Mouse (Mus musculus) Patski (cell line): ENCODE measurements at regions not wholly inside any gene's neighbourhood (a gene's known extent, or its start where the extent isn't known, plus 50 kb on each side); places are given as distances from the start of the nearest gene placed in this dataset.

Experiments
- ATAC-seq: fragments of 100-300 bp; one replicate; pipeline ENCODE4 v1.8.0; 2021
- CTCF ChIA-PET: fragments of 350-600 bp; sonication (Branson Sonifier 250); formaldehyde crosslinking; loops from one replicate; lab custom pipeline; 2022; ENCODE audit warnings: inconsistent platforms; lab: Charles Lee
- POLR2A ChIA-PET: fragments of 350-600 bp; sonication (Branson Sonifier 250); formaldehyde crosslinking; loops from one replicate; lab custom pipeline; 2022; ENCODE audit warnings: antibody characterized with exemption, inconsistent platforms; lab: Charles Lee
- DNase-seq: peaks from one replicate; pipeline ENCODE4 v3.0.0-alpha.2; 2011; ENCODE audit warnings: low read depth, low spot score
- H3K27me3 ChIP-seq: fragments of 371-371 bp; one replicate; pipeline ENCODE4 v1.5.1; 2021
- CTCF ChIP-seq: fragments of 100-300 bp; IDR thresholded peaks from one replicate; pipeline ENCODE4 v1.5.1; 2021
- in situ Hi-C: fragments of 300-500 bp; cut with MboI; formaldehyde crosslinking; loops from 3 replicates; pipeline ENCODE4 v1.11.1; 2018; ENCODE audit warnings: low pct_unique_long_range_greater_than_20kb, mixed read lengths

DNA sequence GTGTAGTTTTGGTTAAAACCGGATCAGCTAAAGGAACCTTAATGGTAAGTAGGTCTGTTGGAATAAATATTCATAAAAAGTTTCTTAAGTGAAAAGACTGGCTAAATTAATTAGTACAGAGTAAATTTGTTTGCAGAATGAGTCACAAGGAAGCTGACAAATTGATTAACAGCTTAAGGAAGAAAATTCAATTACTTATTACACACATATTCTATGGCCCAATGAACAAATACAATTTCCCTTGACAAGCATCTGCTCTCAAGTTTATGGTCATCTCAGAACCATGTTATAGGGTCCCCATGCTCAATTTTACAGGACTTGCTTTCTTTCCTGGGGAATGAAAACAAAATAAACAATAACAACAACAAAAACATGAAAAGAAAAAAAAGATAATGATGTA is 231.4 kb upstream of the Frg1 start:
- ATAC-seq: no peak
- ChIA-PET CTCF (no interaction called here), POLR2A (no interaction called here)
- in situ Hi-C loops: no loop called here
- DNase-seq: no peak
- no peak for TF ChIP-seq CTCF
- H3K27me3 ChIP-seq: peaks cover 7% of the 10 kb centered on the region

DNA sequence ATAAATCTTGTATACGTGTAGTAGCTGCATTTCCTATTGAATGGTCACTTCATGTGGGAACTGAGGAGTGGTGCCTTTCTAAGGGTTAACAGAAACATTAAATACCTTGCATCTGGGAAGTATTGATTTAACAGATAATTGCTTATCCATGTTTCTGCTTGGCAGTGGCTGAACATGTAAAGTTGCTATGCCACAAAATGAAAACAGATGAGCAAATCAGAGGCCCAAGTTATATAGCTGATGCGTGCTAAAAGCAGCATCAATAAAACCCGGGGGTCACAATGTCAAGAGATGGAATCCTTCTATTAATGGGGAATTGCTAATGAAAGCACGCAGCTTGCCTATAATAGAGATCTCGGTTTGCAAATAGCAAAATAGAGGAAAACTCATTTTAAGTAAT is 227.8 kb upstream of the Frg1 start:
- in situ Hi-C loops: no loop called here
- no peak for TF ChIP-seq CTCF
- DNase-seq: no peak
- H3K27me3 ChIP-seq: peaks cover 7% of the 10 kb centered on the region
- POLR2A ChIA-PET: no interaction called here
- CTCF ChIA-PET: no interaction called here
- ATAC-seq: no peak

DNA sequence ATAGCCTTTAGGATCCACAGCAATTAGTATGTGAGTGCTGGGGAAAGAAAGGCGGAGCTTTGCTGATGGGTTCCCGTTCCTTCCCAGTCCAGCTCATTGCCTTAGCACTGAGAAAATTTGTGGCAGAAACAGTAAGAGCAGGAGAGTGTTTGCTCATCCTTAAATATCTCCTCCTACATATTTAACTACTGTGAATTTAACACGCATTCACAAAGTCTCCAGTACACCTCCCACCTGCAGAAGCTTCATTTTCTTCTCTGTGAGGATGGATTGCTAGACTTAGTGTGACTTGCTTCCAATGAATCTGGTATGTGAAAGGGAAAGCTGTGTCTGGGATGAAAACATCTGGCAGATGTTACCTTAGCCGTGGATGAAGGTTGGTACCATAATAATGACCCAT is 207.0 kb upstream of the Frg1 start:
- CTCF ChIA-PET: no interaction called here
- TF ChIP-seq CTCF: no peak
- POLR2A ChIA-PET: no interaction called here
- ATAC-seq (no peak), DNase-seq (no peak)
- in situ Hi-C loops: no loop called here
- H3K27me3 ChIP-seq: no peaks in the 10 kb centered on the region

DNA sequence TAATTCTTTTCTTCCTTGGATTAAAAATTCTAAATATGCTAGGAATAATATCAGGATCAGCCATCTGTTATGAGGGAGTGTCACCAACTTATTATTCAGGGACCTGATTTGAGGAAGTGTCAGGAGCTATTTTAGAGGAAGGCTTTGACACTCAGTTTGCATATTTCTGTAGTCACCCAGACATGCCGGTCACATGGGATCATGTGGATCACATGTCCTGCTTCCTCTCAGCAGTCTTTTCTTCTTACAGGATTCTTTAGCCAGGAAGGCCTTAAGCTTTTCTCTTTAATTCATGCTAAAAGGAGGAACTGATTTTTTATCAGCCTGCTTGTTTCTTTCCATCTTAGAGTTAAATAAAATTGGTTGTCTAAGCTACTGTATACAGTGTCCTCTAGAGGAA is 183.4 kb upstream of the Frg1 start:
- DNase-seq (no peak), ATAC-seq (no peak)
- H3K27me3 ChIP-seq: peaks cover 13% of the 10 kb centered on the region
- CTCF ChIA-PET: interaction anchor here (1.0 kb wide), 1 partner anchor 26 kb away, joined by 3 read pairs; no protein-coding TSS in a partner anchor
- in situ Hi-C loops: no loop called here
- POLR2A ChIA-PET: no interaction called here
- TF ChIP-seq CTCF: no peak

DNA sequence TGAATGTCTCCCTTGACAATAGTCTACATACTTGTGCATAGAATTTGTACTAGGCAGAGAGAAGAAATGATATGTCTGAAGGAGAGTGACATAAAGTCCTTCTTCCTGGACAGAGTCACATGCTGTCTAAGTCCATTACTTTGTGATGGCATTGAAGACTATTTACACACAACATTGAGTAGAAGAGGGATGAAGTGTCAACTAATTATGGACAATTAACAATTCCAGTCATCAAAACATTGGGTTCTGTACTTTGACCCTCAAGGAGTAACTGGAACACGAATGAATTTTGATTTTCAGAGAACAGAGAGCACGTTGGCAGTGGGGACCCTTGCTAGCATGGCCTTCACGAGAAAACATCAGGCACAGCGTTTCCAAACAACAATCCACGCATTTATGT is 177.6 kb upstream of the Frg1 start:
- ChIA-PET POLR2A (no interaction called here), CTCF (no interaction called here)
- no peak for DNase-seq
- no peak for ATAC-seq
- TF ChIP-seq CTCF: no peak
- H3K27me3 ChIP-seq: peaks cover 33% of the 10 kb centered on the region
- in situ Hi-C loops: no loop called here

DNA sequence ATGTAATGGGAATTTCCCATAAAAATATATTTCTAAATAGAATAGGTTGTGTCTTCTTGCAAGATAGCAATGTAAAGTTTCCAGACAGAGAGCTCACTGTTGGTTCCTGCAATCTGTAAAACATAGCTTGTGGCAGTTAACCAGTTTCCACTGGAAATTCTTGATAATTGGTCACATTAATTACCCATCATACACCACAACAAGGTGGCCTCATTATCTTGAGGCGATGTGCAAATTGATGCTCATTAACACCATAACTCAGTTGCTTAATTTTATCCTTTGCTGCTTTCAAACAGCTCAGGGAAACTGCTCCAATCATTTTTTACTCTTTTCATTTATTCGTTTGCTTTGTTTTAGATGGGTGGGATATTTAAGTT is 176.8 kb upstream of the Frg1 start:
- ChIA-PET POLR2A (no interaction called here), CTCF (no interaction called here)
- in situ Hi-C loops: no loop called here
- TF ChIP-seq CTCF: no peak
- ATAC-seq: no peak
- peaks cover 33% of the 10 kb centered on the region for H3K27me3 ChIP-seq
- no peak for DNase-seq

DNA sequence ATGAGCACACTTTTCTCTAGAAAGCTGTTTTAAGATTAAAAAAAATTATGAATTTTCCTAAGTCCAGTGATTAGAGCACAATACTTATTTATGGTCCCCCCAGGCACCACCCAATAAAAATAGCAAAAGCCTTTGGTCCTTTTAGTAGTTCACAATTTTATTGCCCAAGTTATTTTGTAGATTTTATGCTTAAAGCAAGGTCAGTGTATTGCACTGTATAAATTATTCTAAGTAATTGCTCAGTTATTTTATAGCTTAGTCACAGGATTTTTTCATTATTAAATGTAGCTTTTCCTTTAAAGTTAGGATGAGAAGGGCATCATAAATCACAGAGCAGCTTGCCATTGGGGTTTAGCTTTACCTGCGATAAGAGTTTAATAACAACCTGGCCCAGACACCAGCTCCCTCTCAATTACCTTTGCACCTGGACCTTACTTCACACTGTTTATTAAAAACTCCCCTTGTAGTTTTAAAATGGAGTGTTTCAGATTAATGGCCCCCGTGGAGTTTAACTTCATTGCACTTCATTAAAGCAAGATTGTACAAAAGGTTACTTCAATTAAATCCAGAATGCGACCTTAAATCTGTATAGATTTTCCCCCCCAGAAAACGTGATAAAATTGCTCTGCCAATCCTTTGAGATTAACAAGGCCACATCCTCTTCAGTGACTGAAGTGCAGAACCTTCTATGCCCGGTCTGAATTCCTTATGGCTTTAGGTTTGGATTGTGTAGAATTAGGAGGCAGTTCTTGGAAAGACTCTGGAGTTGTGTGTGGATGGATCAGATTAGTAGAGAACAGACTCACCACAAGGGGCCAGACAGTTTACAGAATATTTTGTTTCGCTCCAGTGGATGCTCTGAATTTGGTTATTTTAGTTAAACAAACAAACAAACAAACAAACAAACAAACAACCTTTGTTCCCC is 176.1 kb upstream of the Frg1 start:
- ATAC-seq: no peak
- DNase-seq: no peak
- TF ChIP-seq CTCF: no peak
- in situ Hi-C loops: no loop called here
- H3K27me3 ChIP-seq: peaks cover 33% of the 10 kb centered on the region
- CTCF ChIA-PET: no interaction called here
- POLR2A ChIA-PET: no interaction called here

DNA sequence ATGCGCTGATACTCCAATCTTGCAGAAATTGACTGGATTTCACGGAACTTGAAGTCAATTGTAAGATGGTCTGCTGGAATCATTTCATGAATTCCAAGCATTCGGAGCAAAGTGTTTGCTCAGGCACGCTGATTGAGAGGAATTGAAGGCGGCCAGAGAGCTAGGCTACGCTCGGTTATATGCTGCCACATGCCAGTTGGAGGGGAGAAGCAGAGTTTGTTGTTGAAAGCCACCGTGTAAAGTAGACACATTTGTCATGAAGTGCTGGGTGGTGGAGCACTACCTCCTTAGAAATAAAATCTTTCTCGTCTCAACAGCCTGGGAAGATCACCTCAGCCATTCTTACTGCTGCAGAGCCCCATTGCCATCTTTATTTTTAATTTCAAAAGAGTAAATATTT is 175.3 kb upstream of the Frg1 start:
- in situ Hi-C loops: no loop called here
- ChIA-PET CTCF (no interaction called here), POLR2A (no interaction called here)
- H3K27me3 ChIP-seq: peaks cover 25% of the 10 kb centered on the region
- DNase-seq (no peak), ATAC-seq (no peak)
- no peak for TF ChIP-seq CTCF

DNA sequence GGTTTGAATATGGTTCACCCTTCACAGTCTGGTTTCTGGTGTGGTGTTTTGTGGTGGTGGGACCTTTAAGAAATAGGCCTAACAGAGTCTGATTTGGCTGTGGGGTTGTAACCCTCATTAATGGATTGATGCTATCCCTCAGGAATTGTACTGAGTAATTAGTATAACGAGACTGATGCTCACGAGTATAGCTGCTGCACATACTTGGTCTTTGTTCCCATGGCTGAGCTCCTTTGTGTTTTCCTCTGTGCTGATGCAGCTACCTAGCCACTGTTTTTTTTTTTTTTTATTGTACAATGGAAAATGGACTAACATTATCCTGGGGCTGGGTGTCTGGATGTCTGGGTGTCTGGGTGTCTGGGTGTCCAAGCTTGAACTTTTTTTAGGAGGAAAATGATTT is 171.3 kb upstream of the Frg1 start:
- CTCF ChIA-PET: no interaction called here
- POLR2A ChIA-PET: no interaction called here
- H3K27me3 ChIP-seq: peaks cover 15% of the 10 kb centered on the region
- no peak for DNase-seq
- no peak for TF ChIP-seq CTCF
- ATAC-seq: no peak
- in situ Hi-C loops: no loop called here

DNA sequence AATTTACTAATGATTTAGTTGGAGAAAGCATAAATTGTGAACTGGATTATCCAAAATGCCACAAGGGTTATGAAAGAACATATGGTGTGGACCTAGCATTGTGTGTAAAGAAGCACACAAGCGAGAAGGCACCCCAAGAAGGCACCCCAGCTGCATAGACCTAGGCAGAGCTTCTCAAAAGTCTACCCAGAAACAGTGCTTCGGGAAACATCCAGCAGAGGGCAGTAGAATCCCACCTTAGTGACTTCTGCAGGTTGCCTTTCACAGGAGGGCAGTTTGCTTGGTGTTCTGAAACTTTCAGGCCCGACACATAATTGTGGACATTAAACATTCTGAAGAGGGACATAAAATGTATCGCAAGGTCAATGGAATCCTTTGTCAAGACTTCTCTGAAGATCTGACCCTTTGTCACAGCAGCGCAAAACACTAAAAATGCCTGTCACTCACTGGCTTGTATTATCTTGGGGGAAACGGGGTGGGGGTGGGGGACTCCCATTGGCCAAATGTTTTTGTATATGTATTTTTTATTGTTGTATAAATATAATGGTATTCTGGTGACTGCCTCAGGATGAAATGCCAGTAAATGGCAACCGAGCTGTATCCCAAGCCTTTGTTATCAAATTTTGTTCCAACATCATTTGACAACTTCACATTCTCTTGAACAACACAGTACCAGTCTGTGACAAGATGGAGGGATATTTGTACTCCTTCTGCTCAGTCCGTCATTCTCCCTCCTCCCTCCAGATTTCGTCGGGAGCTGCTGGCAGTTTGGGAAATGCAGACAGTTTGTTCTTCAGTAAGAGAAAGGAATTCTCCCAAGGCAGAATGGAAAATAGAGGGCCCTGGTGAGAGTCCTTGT is 156.4 kb upstream of the Frg1 start:
- in situ Hi-C loops: no loop called here
- DNase-seq (peak; percentile 24), ATAC-seq (peak; percentile 79)
- CTCF ChIA-PET: no interaction called here
- TF ChIP-seq CTCF: peak; percentile 86
- POLR2A ChIA-PET: no interaction called here
- H3K27me3 ChIP-seq: peaks cover 48% of the 10 kb centered on the region

DNA sequence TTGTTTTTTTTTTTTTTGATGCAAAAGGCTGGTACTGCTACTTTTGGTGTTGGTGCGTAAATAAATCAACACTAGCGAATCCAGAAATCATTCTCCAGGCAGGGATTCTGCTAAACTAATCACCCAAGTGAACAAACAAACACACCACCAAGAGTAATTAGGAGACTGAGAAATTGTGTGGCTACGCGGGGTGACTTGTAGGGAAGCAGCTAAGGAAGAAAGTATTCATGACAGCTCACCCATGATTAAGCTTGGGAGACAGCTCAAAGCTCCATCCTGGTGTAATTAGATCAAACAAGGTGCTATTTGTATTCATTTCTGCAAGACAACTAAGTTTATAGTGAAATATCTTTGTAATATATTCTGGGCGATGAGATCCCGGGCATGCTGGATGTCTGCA is 153.7 kb upstream of the Frg1 start:
- no peak for TF ChIP-seq CTCF
- in situ Hi-C loops: no loop called here
- DNase-seq (no peak), ATAC-seq (no peak)
- peaks cover 54% of the 10 kb centered on the region for H3K27me3 ChIP-seq
- ChIA-PET POLR2A (no interaction called here), CTCF (no interaction called here)
